Mouse (Mus musculus) embryonic facial prominence, embryonic 13.5 days (tissue): ENCODE measurements around the gene Relt. TPM values are rescaled to one million over a fixed set of nuclear protein-coding genes. Genes with fewer than 3 reads are reported as not detected.

Experiments
- ATAC-seq: fragments of 200-750 bp; cut with Nextera tagmentation; 2 replicates; pipeline ENCODE4 v1.8.0; 2017; ENCODE audit warnings: low read depth; ENCODE audit not compliant: insufficient number of reproducible peaks, insufficient read depth, low FRiP score, low TSS enrichment
- H3K27ac ChIP-seq: fragments of 300-500 bp; sonication (generic); 2 replicates; pipeline ENCODE4 v1.5.1; 2015; ENCODE audit warnings: moderate library complexity, mild to moderate bottlenecking, inconsistent platforms
- H3K27me3 ChIP-seq: fragments of 300-500 bp; sonication (generic); 2 replicates; pipeline ENCODE4 v1.6.1; 2015; ENCODE audit warnings: mild to moderate bottlenecking, inconsistent platforms
- H3K36me3 ChIP-seq: fragments of 300-500 bp; sonication (generic); 2 replicates; pipeline ENCODE4 v1.6.1; 2015; ENCODE audit warnings: mild to moderate bottlenecking, inconsistent platforms
- H3K4me1 ChIP-seq: fragments of 300-500 bp; sonication (generic); 2 replicates; pipeline ENCODE4 v1.6.1; 2015; ENCODE audit warnings: inconsistent platforms
- H3K4me2 ChIP-seq: fragments of 300-500 bp; sonication (generic); 2 replicates; pipeline ENCODE4 v1.6.1; 2015; ENCODE audit warnings: moderate library complexity, mild to moderate bottlenecking, inconsistent platforms
- H3K4me3 ChIP-seq: fragments of 300-500 bp; sonication (generic); 2 replicates; pipeline ENCODE4 v1.5.1; 2015; ENCODE audit warnings: mild to moderate bottlenecking, inconsistent platforms
- H3K9ac ChIP-seq: fragments of 300-500 bp; sonication (generic); 2 replicates; pipeline ENCODE4 v1.6.1; 2015; ENCODE audit warnings: mild to moderate bottlenecking, inconsistent platforms
- H3K9me3 ChIP-seq: fragments of 300-500 bp; sonication (generic); 2 replicates; pipeline ENCODE4 v1.6.1; 2016; ENCODE audit warnings: inconsistent platforms
- WGBS: fragments of 180-500 bp; shearing (Covaris S2); methylation state at CpG from one replicate; pipeline ENCODE4 v1.1.7; 2015; ENCODE audit warnings: mixed read lengths; 5-methylcytosine and 5-hydroxymethylcytosine counted together
- polyA plus RNA-seq: library from polyadenylated mRNA; unstranded; fragments of >200 nt; fragmentation: Nextera tagmentation; extraction: Ambion mirVana; gene quantifications from 2 replicates; pipeline ENCODE4 v1.2.1, GENCODE M21; 2015

The Relt gene
- polyA plus RNA-seq, 1 experiment from 2014 or later, result 4.2 TPM

- peak overlapping the region; percentile 92 for H3K4me2 ChIP-seq
- H3K9me3 ChIP-seq, result no peaks in the 10 kb centered on the region
- peaks cover 35% of the 10 kb centered on the region for H3K4me1 ChIP-seq
- WGBS, result 3% methylated on average over 12 of the region's 12 CpGs
- no peak overlapping the region; the same call in 1 of the 2 replicates for H3K27ac ChIP-seq
- H3K9ac ChIP-seq, result peak overlapping the region; percentile 83
- no peaks in the 10 kb centered on the region for H3K27me3 ChIP-seq
- peak overlapping the region; percentile 58 for H3K4me3 ChIP-seq
- ATAC-seq, result 0 out of 2 replicates have a peak, but pooled peaks have one; percentile 2
- peaks cover 22% of the 10 kb centered on the region for H3K36me3 ChIP-seq
These were observed 31.6 kb upstream of the Relt start for GRCm38 (mm10) chr7:100894833-100895226.

DNA sequence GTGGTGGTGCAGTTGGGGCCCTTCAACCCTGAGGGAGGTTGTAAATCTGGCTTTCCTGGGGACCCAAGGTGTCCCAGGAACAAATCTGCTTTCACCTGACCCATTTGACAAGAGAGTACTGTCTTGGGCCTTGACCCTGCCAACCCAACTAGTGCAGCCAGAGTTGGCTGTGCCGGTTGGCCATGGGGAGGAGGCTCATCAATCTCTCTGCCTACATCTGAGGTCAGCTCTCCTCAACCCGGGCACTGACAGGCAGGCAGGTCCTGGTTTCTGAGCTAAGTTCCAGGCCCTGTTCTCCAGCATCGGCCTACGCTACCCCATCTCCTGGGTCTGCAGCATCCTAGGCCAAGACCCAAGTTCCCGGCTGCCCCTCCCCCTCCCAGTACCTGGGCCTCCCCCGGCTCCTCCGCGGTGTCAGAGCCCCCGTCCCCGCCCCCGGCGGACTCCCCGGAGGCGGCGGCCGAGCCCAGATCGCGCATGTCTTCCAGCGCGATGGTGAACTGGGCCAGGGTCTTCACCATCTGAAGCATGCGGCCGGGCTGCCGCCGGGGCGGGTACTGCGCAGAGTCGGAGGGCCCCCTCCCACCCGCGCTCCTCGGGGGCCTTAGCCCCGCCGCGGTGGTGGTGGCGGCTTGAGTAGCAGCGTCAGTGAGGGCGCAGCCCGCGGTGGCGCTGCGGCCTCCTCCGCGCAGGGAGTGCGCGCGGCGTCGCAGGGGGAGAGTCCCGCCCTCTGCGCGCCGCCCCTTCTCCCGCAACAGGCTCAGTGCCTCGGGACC, 31.0 kb upstream of the Relt start:
- WGBS, result 3% methylated on average over 46 of the region's 53 CpGs
- Histone ChIP-seq H3K36me3 (peaks cover 28% of the 10 kb centered on the region), H3K4me2 (peak overlapping the region; percentile 92), H3K4me1 (peaks cover 35% of the 10 kb centered on the region), H3K9me3 (no peaks in the 10 kb centered on the region), H3K4me3 (peak overlapping the region; percentile 58), H3K27me3 (no peaks in the 10 kb centered on the region), H3K27ac (peak overlapping the region; percentile 44), H3K9ac (peak overlapping the region; percentile 83)
- ATAC-seq, result peak; percentile 29; the same call in 1 of the 2 replicates

- Histone ChIP-seq H3K36me3 (peaks cover 35% of the 10 kb centered on the region), H3K9me3 (no peaks in the 10 kb centered on the region), H3K9ac (peak overlapping the region; percentile 83), H3K4me2 (peak overlapping the region; percentile 92), H3K27ac (peak overlapping the region; percentile 44; the same call in 1 of the 2 replicates), H3K27me3 (no peaks in the 10 kb centered on the region), H3K4me3 (peak overlapping the region; percentile 58; the same call in 1 of the 2 replicates), H3K4me1 (peaks cover 35% of the 10 kb centered on the region)
- WGBS, result 58% methylated on average over 20 of the region's 20 CpGs
- no peak for ATAC-seq
These were observed 30.2 kb upstream of the Relt start for GRCm38 (mm10) chr7:100893249-100894056.

- peaks cover 76% of the 10 kb centered on the region for H3K36me3 ChIP-seq
- no peaks in the 10 kb centered on the region for H3K4me1 ChIP-seq
- H3K4me3 ChIP-seq, result no peak overlapping the region
- no peak overlapping the region for H3K4me2 ChIP-seq
- H3K9me3 ChIP-seq, result no peaks in the 10 kb centered on the region
- no peak overlapping the region for H3K27ac ChIP-seq
- ATAC-seq, result no peak
- H3K9ac ChIP-seq, result no peak overlapping the region
- 32% methylated on average over 3 of the region's 3 CpGs for WGBS
- no peaks in the 10 kb centered on the region for H3K27me3 ChIP-seq
These were observed 23.3 kb upstream of the Relt start for GRCm38 (mm10) chr7:100886535-100886934.

DNA sequence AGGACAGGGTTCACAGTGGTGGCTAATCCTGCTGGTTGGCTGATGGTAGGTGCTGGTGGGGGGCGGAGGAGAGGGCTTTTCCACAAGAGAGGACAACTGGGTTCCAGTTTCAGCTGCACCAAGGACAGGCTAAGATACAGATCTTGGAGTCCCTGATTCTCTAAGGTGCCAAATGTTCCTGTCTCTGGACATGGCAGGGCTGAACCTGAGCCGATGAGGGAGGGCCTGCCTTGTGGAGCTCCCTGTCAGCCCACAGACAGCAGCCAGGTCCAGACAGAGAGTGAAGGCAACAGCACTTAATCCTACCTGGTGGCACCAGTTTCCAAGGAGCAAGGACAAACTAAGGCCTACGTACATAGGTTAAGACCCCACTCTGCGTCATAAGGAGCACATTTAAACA, 21.2 kb upstream of the Relt start:
- peak overlapping the region; percentile 4; the same call in 1 of the 2 replicates for H3K9ac ChIP-seq

GRCm38 (mm10) chr7:100881950-100882349, 18.7 kb upstream of the Relt start:
- Histone ChIP-seq H3K36me3 (peaks cover 87% of the 10 kb centered on the region), H3K4me2 (no peak overlapping the region), H3K9ac (no peak overlapping the region), H3K27ac (no peak overlapping the region), H3K4me1 (no peaks in the 10 kb centered on the region), H3K9me3 (no peaks in the 10 kb centered on the region), H3K27me3 (no peaks in the 10 kb centered on the region), H3K4me3 (no peak overlapping the region)
- no peak for ATAC-seq
- WGBS, result 87% methylated on average over 4 of the region's 4 CpGs

More for the DNA sequence above, 21.2 kb upstream of the Relt start:
- no peak for ATAC-seq
- Histone ChIP-seq H3K4me2 (no peak overlapping the region), H3K9me3 (no peaks in the 10 kb centered on the region), H3K4me3 (no peak overlapping the region), H3K27ac (no peak overlapping the region), H3K27me3 (no peaks in the 10 kb centered on the region), H3K4me1 (no peaks in the 10 kb centered on the region), H3K36me3 (peaks cover 82% of the 10 kb centered on the region)
- WGBS, result 95% methylated on average over 4 of the region's 4 CpGs

DNA sequence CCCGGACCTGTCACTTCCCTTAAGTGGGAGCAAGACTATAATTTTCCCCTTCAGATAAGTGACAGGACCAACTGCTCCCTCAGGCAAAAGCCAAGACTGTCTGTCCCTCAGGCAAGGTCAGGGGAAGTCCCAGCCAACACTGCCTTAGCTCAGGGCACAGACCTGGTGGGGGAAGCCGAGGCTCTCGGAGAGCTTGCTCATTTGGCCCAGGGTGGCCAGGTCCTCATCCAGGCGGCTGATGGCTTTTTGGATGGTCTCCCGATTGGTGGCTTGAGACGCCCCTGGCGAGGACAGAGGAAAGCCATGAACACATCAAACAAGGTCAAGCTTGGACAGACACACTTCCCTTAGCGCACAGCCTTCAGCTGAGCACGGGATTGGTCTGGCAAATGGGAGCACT, 18.3 kb upstream of the Relt start:
- H3K27me3 ChIP-seq, result no peaks in the 10 kb centered on the region
- 91% methylated on average over 9 of the region's 9 CpGs for WGBS
- peaks cover 91% of the 10 kb centered on the region for H3K36me3 ChIP-seq

GRCm38 (mm10) chr7:100879595-100879994, 16.3 kb upstream of the Relt start:
- Histone ChIP-seq H3K36me3 (peaks cover 97% of the 10 kb centered on the region), H3K27ac (no peak overlapping the region)
- 21% methylated on average over 20 of the region's 20 CpGs for WGBS

More for the DNA sequence above, 18.3 kb upstream of the Relt start:
- Histone ChIP-seq H3K9me3 (no peaks in the 10 kb centered on the region), H3K9ac (no peak overlapping the region), H3K4me2 (no peak overlapping the region), H3K4me3 (no peak overlapping the region), H3K27ac (no peak overlapping the region), H3K4me1 (no peaks in the 10 kb centered on the region)
- no peak for ATAC-seq

DNA sequence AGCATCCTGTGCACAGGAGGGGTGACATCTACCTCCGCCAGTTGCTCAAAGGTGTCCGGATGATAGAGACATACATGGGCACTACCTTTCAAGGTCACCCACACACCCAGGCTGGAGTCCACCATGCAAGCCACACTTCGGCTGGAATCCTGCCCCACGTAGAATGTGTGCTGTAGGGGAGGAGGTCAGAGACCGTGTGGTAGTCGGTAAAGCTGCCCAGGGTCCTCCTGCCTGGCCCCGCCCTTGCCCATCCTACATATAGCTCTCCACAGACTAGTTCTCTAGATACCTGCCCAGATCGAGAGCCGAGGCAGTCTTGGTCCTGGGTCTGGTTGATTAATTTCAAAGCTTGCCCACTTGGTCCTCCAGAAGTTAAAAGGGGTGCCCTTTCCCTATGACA, 13.5 kb upstream of the Relt start:
- H3K4me1 ChIP-seq, result no peaks in the 10 kb centered on the region
- H3K9ac ChIP-seq, result no peak overlapping the region
- no peak for ATAC-seq
- H3K4me2 ChIP-seq, result no peak overlapping the region
- no peak overlapping the region; the same call in 1 of the 2 replicates for H3K27ac ChIP-seq
- WGBS, result 94% methylated on average over 9 of the region's 9 CpGs
- no peaks in the 10 kb centered on the region for H3K9me3 ChIP-seq
- no peaks in the 10 kb centered on the region for H3K27me3 ChIP-seq
- H3K4me3 ChIP-seq, result no peak overlapping the region
- peaks cover 98% of the 10 kb centered on the region for H3K36me3 ChIP-seq

More at GRCm38 (mm10) chr7:100879595-100879994, 16.3 kb upstream of the Relt start:
- Histone ChIP-seq H3K9ac (no peak overlapping the region), H3K4me3 (no peak overlapping the region), H3K27me3 (no peaks in the 10 kb centered on the region), H3K4me1 (no peaks in the 10 kb centered on the region), H3K9me3 (no peaks in the 10 kb centered on the region), H3K4me2 (no peak overlapping the region)
- ATAC-seq, result no peak

GRCm38 (mm10) chr7:100876293-100876692, 13.0 kb upstream of the Relt start:
- H3K9ac ChIP-seq, result no peak overlapping the region
- no peak for ATAC-seq
- 87% methylated on average over 13 of the region's 13 CpGs for WGBS
- no peaks in the 10 kb centered on the region for H3K27me3 ChIP-seq
- H3K36me3 ChIP-seq, result peaks cover 98% of the 10 kb centered on the region
- no peak overlapping the region for H3K4me2 ChIP-seq
- no peaks in the 10 kb centered on the region for H3K4me1 ChIP-seq
- H3K4me3 ChIP-seq, result no peak overlapping the region
- H3K27ac ChIP-seq, result no peak overlapping the region; the same call in 1 of the 2 replicates
- no peaks in the 10 kb centered on the region for H3K9me3 ChIP-seq

DNA sequence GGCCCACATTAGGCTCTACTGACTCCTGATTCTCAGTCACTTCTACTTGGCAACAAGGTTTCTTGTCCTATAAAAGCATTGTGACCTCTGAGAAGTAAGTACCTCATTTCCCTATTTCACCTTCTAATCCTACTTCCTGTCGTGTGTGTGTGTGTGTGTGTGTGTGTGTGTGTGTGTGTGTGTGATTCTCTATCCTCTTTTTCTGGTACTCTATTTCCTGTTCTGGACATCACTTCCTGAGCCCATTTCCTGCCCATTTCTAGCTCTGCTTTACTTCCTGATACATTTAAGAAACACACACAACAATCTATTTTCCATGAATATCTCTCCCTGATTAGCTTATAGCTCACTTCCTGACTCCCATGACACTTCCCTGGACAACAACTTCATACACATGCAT, 12.6 kb upstream of the Relt start:
- no peak for ATAC-seq
- no peaks in the 10 kb centered on the region for H3K27me3 ChIP-seq
- WGBS, result 88% methylated on average over 1 of the region's 1 CpGs

More for the DNA sequence above, 12.6 kb upstream of the Relt start:
- H3K27ac ChIP-seq, result no peak overlapping the region; the same call in 1 of the 2 replicates
- no peak overlapping the region for H3K9ac ChIP-seq
- peaks cover 97% of the 10 kb centered on the region for H3K36me3 ChIP-seq
- H3K4me1 ChIP-seq, result no peaks in the 10 kb centered on the region
- no peak overlapping the region for H3K4me3 ChIP-seq
- H3K9me3 ChIP-seq, result no peaks in the 10 kb centered on the region
- H3K4me2 ChIP-seq, result no peak overlapping the region
